Mouse (Mus musculus) brain, embryonic 14.5 days (tissue): ENCODE measurements at regions not wholly inside any gene's neighbourhood (a gene's known extent, or its start where the extent isn't known, plus 50 kb on each side); places are given as distances from the start of the nearest gene placed in this dataset.
"Not testable (repeated sequence)": the region's sequence is repeated elsewhere in the genome, so short reads cannot be mapped to it uniquely, and the experiment has no call there.

Experiments used
- DNase-seq: peaks from one replicate; pipeline ENCODE4 v3.0.0-alpha.2; 2011; ENCODE audit warnings: low read depth
- CTCF ChIP-seq: fragments of 200-500 bp; IDR thresholded peaks from 2 replicates; pipeline ENCODE4 v1.5.1; 2012; ENCODE audit warnings: inconsistent platforms, mild to moderate bottlenecking, moderate library complexity, borderline replicate concordance; ENCODE audit not compliant: insufficient read depth, insufficient read length; ENCODE audit errors: extremely low read depth
- POLR2A ChIP-seq: fragments of 200-500 bp; IDR thresholded peaks from 2 replicates; pipeline ENCODE4 v1.6.1; 2012; ENCODE audit warnings: mild to moderate bottlenecking, inconsistent platforms, borderline replicate concordance; ENCODE audit not compliant: poor library complexity, insufficient read depth, insufficient read length, severe bottlenecking; ENCODE audit errors: extremely low read depth

GRCm38 (mm10) chr2:64522233-64522632 lies 424.4 kb upstream of the Fign start:
- DNase-seq: peak; percentile 50
- TF ChIP-seq POLR2A (no peak), CTCF (no peak)

GRCm38 (mm10) chr2:64495725-64496124 lies 397.9 kb upstream of the Fign start:
- DNase-seq: peak; percentile 31
- no peak for TF ChIP-seq POLR2A
- TF ChIP-seq CTCF: no peak

- DNase-seq: no peak
- TF ChIP-seq POLR2A: no peak
Observed at GRCm38 (mm10) chr2:64466412-64466970, 368.7 kb upstream of the Fign start.

GRCm38 (mm10) chr2:64462466-64463114 lies 364.8 kb upstream of the Fign start:
- peak; percentile 77 for DNase-seq
- TF ChIP-seq POLR2A (no peak), CTCF (no peak)

GRCm38 (mm10) chr2:64462041-64462440 lies 364.2 kb upstream of the Fign start:
- no peak for TF ChIP-seq CTCF
- no peak for TF ChIP-seq POLR2A
- DNase-seq: no peak

- DNase-seq: no peak
- no peak for TF ChIP-seq POLR2A
- TF ChIP-seq CTCF: no peak
Observed at GRCm38 (mm10) chr2:64461636-64462035, 363.8 kb upstream of the Fign start.

GRCm38 (mm10) chr2:64458171-64458570 lies 360.3 kb upstream of the Fign start:
- TF ChIP-seq POLR2A (no peak), CTCF (peak; percentile 55; the same call in 1 of the 2 replicates)
- DNase-seq: peak; percentile 57

- peak; percentile 41 for DNase-seq
- TF ChIP-seq POLR2A (no peak), CTCF (no peak)
Observed at GRCm38 (mm10) chr2:64452690-64453089, 354.9 kb upstream of the Fign start.

- peak; percentile 44 for DNase-seq
Observed at GRCm38 (mm10) chr2:64451614-64452317, 353.9 kb upstream of the Fign start.

GRCm38 (mm10) chr2:64443171-64443570 lies 345.3 kb upstream of the Fign start:
- no peak for TF ChIP-seq POLR2A
- TF ChIP-seq CTCF: no peak
- DNase-seq: peak; percentile 19

More at GRCm38 (mm10) chr2:64451614-64452317, 353.9 kb upstream of the Fign start:
- TF ChIP-seq POLR2A (no peak), CTCF (no peak)

GRCm38 (mm10) chr2:64440961-64441360 lies 343.1 kb upstream of the Fign start:
- DNase-seq: no peak
- TF ChIP-seq CTCF (no peak), POLR2A (no peak)

GRCm38 (mm10) chr2:64417129-64417528 lies 319.3 kb upstream of the Fign start:
- not testable (repeated sequence) for DNase-seq

GRCm38 (mm10) chr2:64413846-64414245 lies 316.0 kb upstream of the Fign start:
- no peak for DNase-seq
- TF ChIP-seq POLR2A: no peak
- TF ChIP-seq CTCF: no peak
